In the genomic region with DNA sequence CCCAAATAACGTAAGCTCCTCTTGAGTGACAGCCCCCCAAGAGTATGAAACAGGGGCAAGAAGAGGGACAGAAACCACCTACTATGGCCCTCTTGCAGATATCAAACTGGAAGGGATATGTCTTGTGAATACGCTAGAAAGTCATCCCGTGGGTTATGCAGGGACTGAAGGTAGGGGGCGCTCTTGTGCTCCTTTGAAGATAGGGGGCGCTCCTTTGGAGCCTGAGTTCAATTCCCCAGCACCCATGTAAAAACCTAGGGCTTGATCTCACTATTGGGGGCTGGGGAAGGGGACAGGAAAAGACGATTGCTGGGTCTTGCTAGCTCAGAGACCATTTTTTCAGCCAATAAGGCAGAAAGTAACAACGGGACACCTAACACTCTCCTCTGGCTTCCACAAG, we compare ENCODE assay signal across 16 mouse cellular contexts.
A peak's percentile ranks its signal among the peaks of the same experiment; 100 is the strongest.
DNase-seq lines count a peak whose midpoint lies in the region; ATAC-seq and TF ChIP-seq lines count a peak whose summit lies in the region.
"Had no signal": no experiment of that assay in that cellular context is flagged by ENCODE, and none has a peak within 500 bp of the region (broad histone marks: within the 10 kb centered on the region; RNA-seq: fewer than 3 reads in every experiment).

No protein-coding gene starts in this region.

- no peaks in the 10 kb centered on the region for H3K27me3 ChIP-seq in intestine, postnatal 0 days (replicated peaks; ENCODE audit: control insufficient read depth, insufficient read depth, low read length)
- H3K27me3 ChIP-seq in intestine, embryonic 16.5 days (replicated peaks; ENCODE audit: control insufficient read depth, insufficient read depth, low read length), result no peaks in the 10 kb centered on the region
- no peaks in the 10 kb centered on the region for H3K27me3 ChIP-seq in testis, adult 2 months (ENCODE audit: control insufficient read depth, insufficient read depth, low read length)
- no peaks in the 10 kb centered on the region for H3K27me3 ChIP-seq in liver, embryonic 14.5 days (ENCODE audit: control insufficient read depth, insufficient read depth, low read length)
- H3K27me3 ChIP-seq: forebrain, embryonic 15.5 days; Patski had no signal

- TF ChIP-seq EP300 in liver, embryonic 14.5 days (IDR thresholded peaks at IDR 0.05; ENCODE audit: low read depth), result no peak

- no peak overlapping the region for H3K4me2 ChIP-seq in intestine, postnatal 0 days (replicated peaks; ENCODE audit: low read depth)
- H3K4me2 ChIP-seq in intestine, embryonic 16.5 days (ENCODE audit: low read depth, low read length), result no peak overlapping the region
- H3K4me2 ChIP-seq in liver, embryonic 14.5 days (ENCODE audit: low read depth), result no peak overlapping the region
- H3K4me2 ChIP-seq: forebrain, embryonic 15.5 days; heart, embryonic 11.5 days had no signal

- no peak overlapping the region for H3K4me3 ChIP-seq in intestine, postnatal 0 days (ENCODE audit: low read depth, low read length)
- H3K4me3 ChIP-seq in intestine, embryonic 16.5 days (ENCODE audit: low read length), result no peak overlapping the region
- no peak overlapping the region for H3K4me3 ChIP-seq in testis, adult 2 months (ENCODE audit: control insufficient read depth, low read depth, low read length)
- H3K4me3 ChIP-seq in liver, embryonic 14.5 days (ENCODE audit: insufficient read depth in 1 of 2, low read depth in 2 of 2, low read length in 2 of 2), result no peak overlapping the region
- H3K4me3 ChIP-seq: forebrain, embryonic 15.5 days had no signal

- ATAC-seq in intestine, postnatal 0 days, result no peak
- ATAC-seq in intestine, embryonic 16.5 days, result no peak
- no peak for ATAC-seq in liver, embryonic 14.5 days (ENCODE audit: insufficient read depth)
- ATAC-seq: forebrain, embryonic 15.5 days; Patski had no signal

- no peaks in the 10 kb centered on the region for H3K36me3 ChIP-seq in intestine, postnatal 0 days (ENCODE audit: control insufficient read depth, insufficient read depth)
- no peaks in the 10 kb centered on the region for H3K36me3 ChIP-seq in intestine, embryonic 16.5 days (ENCODE audit: control insufficient read depth, insufficient read depth, low read length)
- no peaks in the 10 kb centered on the region for H3K36me3 ChIP-seq in testis, adult 2 months (ENCODE audit: control insufficient read depth, insufficient read depth, low read length)
- H3K36me3 ChIP-seq in liver, embryonic 14.5 days (replicated peaks; ENCODE audit: control insufficient read depth, insufficient read depth, low read depth), result no peaks in the 10 kb centered on the region
- H3K36me3 ChIP-seq: forebrain, embryonic 15.5 days had no signal

- 63% methylated on average over 7 of the region's 7 CpGs for WGBS in intestine, postnatal 0 days
- 61% methylated on average over 7 of the region's 7 CpGs for WGBS in intestine, embryonic 16.5 days
- WGBS in liver, embryonic 14.5 days (ENCODE audit: insufficient replicate concordance), result 47% methylated on average over 7 of the region's 7 CpGs

- no peak overlapping the region for H3K9ac ChIP-seq in intestine, postnatal 0 days (ENCODE audit: low read depth, low read length)
- H3K9ac ChIP-seq in intestine, embryonic 16.5 days (ENCODE audit: low read depth, low read length), result no peak overlapping the region
- no peak overlapping the region for H3K9ac ChIP-seq in liver, embryonic 14.5 days (replicated peaks)
- H3K9ac ChIP-seq: forebrain, embryonic 15.5 days had no signal

- no peaks in the 10 kb centered on the region for H3K9me3 ChIP-seq in intestine, postnatal 0 days (ENCODE audit: control insufficient read depth)
- H3K9me3 ChIP-seq in intestine, embryonic 16.5 days (ENCODE audit: control insufficient read depth, low read length), result peaks cover 3% of the 10 kb centered on the region; the same call in 1 of the 2 replicates
- no peaks in the 10 kb centered on the region for H3K9me3 ChIP-seq in liver, embryonic 14.5 days (ENCODE audit: control insufficient read depth, low read length)
- H3K9me3 ChIP-seq: forebrain, embryonic 15.5 days had no signal

- H3K4me1 ChIP-seq in intestine, postnatal 0 days (replicated peaks; ENCODE audit: control insufficient read depth, insufficient read depth, low read length), result no peaks in the 10 kb centered on the region
- no peaks in the 10 kb centered on the region for H3K4me1 ChIP-seq in intestine, embryonic 16.5 days (ENCODE audit: control insufficient read depth, insufficient read depth, low read length)
- no peaks in the 10 kb centered on the region for H3K4me1 ChIP-seq in testis, adult 2 months (ENCODE audit: control insufficient read depth, insufficient read depth, low read length)
- peaks cover 22 to 36% of the 10 kb centered on the region in 2 experiments for H3K4me1 ChIP-seq in liver, embryonic 14.5 days (replicated peaks; ENCODE audit: control insufficient read depth in 2 of 2, insufficient read depth in 2 of 2, low read length in 1 of 2)

- no peak for DNase-seq in testis, postnatal 10 days (ENCODE audit: low spot score)
- DNase-seq in ZHBTc4 (ENCODE audit: low read depth, low spot score), result peak; percentile 66
- no peak for DNase-seq in liver, embryonic 14.5 days (ENCODE audit: low read depth in 3 of 3, low spot score in 3 of 3)
- no peak for DNase-seq in layer of hippocampus, adult 9-11 months
- DNase-seq in layer of hippocampus, adult 9-10 months (ENCODE audit: low spot score), result no peak
- DNase-seq: cerebellum, adult 9-10 months; left cerebral cortex, postnatal 4 days; lung, adult 18-20 months; midbrain, embryonic 14.5 days; right cerebral cortex, postnatal 14 days had no signal

- TF ChIP-seq CTCF in intestine, postnatal 0 days (IDR thresholded peaks at IDR 0.05; ENCODE audit: low read depth), result peak; percentile 48
- peak; percentile 29; the same call in 1 of the 2 replicates for TF ChIP-seq CTCF in testis, adult 2 months (IDR thresholded peaks at IDR 0.05; ENCODE audit: control insufficient read depth, insufficient read depth, insufficient replicate concordance, low read depth, low read length)
- peak; percentile 83 for TF ChIP-seq CTCF in liver, embryonic 14.5 days (IDR thresholded peaks at IDR 0.05; ENCODE audit: low read depth)

- no peak for TF ChIP-seq POLR2A in testis, adult 2 months (IDR thresholded peaks at IDR 0.05; ENCODE audit: control insufficient read depth, low read depth, low read length)

- no peak overlapping the region for H3K27ac ChIP-seq in intestine, postnatal 0 days (ENCODE audit: low read depth, low read length)
- no peak overlapping the region for H3K27ac ChIP-seq in intestine, embryonic 16.5 days (ENCODE audit: low read length)
- no peak overlapping the region for H3K27ac ChIP-seq in testis, adult 2 months (ENCODE audit: control insufficient read depth, insufficient read depth, low read depth, low read length)
- no peak overlapping the region for H3K27ac ChIP-seq in liver, embryonic 14.5 days
- H3K27ac ChIP-seq: forebrain, embryonic 15.5 days had no signal

Comparison
In these comparisons a context has a peak if more than half of its experiments do, and no peak if none do; other contexts are left out.
1. CTCF ChIP-seq: peak in every context shown above with its lines; median percentile 83 in liver, embryonic 14.5 days; 48 in intestine, postnatal 0 days; 29 in testis, adult 2 months.